8 mouse cellular contexts compared by ENCODE assay signal in genomic region chr9:80164611-80165474, GRCm38 (mm10). TPM values are rescaled to one million over a fixed set of nuclear protein-coding genes. Genes with fewer than 3 reads are reported as not detected.
DNase-seq lines count a peak whose midpoint lies in the region; ATAC-seq and TF ChIP-seq lines count a peak whose summit lies in the region.

TSS of gene Myo6 (plus strand) at chr9:80165031.

- peak within 1 kb of the TSS; percentile 85 for H3K4me2 ChIP-seq in CH12.LX (ENCODE audit: insufficient read depth, low read depth, poor library complexity, severe bottlenecking)
- peak within 1 kb of the TSS; percentile 82 for H3K4me2 ChIP-seq in forebrain, embryonic 11.5 days (ENCODE audit: low read depth, low read length, severe bottlenecking)
- H3K4me2 ChIP-seq in heart, embryonic 15.5 days, result peak within 1 kb of the TSS; percentile 85
- H3K4me2 ChIP-seq in liver, embryonic 13.5 days, result peak within 1 kb of the TSS; percentile 96
- H3K4me2 ChIP-seq in stomach, embryonic 14.5 days (replicated peaks; ENCODE audit: low read depth, low read length), result peak within 1 kb of the TSS; percentile 75

- no peaks in the 10 kb centered on the region for H3K79me2 ChIP-seq in CH12.LX (replicated peaks; ENCODE audit: control insufficient read depth, extremely low read depth, insufficient read depth, poor library complexity, severe bottlenecking)

- H3K27me3 ChIP-seq in CH12.LX (replicated peaks), result peaks cover 7% of the 10 kb centered on the region
- H3K27me3 ChIP-seq in forebrain, embryonic 11.5 days (ENCODE audit: control insufficient read depth, insufficient read depth, low read length), result peaks cover 2% of the 10 kb centered on the region; the same call in 1 of the 2 replicates
- no peaks in the 10 kb centered on the region for H3K27me3 ChIP-seq in heart, embryonic 15.5 days
- H3K27me3 ChIP-seq in liver, embryonic 13.5 days, result peaks cover 14% of the 10 kb centered on the region
- no peaks in the 10 kb centered on the region for H3K27me3 ChIP-seq in stomach, embryonic 14.5 days (ENCODE audit: control insufficient read depth, insufficient read depth, low read length)

- H3K27ac ChIP-seq in CH12.LX (ENCODE audit: insufficient read depth, low read depth), result no peak within 1 kb of the TSS
- no peak within 1 kb of the TSS for H3K27ac ChIP-seq in forebrain, embryonic 11.5 days (ENCODE audit: low read depth, low read length)
- peak within 1 kb of the TSS; percentile 92 for H3K27ac ChIP-seq in heart, embryonic 15.5 days
- H3K27ac ChIP-seq in liver, embryonic 13.5 days, result peak within 1 kb of the TSS; percentile 66
- peak within 1 kb of the TSS; percentile 86 for H3K27ac ChIP-seq in stomach, embryonic 14.5 days (ENCODE audit: low read length)

- no peak for TF ChIP-seq CTCF in CH12.LX (conservative IDR thresholded peaks at IDR 0.05 in 1 of 2, IDR thresholded peaks at IDR 0.05 in 1 of 2; ENCODE audit: low read depth in 2 of 2, low read length in 2 of 2)

- peak; percentile 68 for DNase-seq in CH12.LX (ENCODE audit: extremely low read depth)
- DNase-seq in c-Kit-positive CD71-positive TER-119-negative erythroid progenitor cells, embryonic 14.5 days (ENCODE audit: low read depth), result peak; percentile 61
- DNase-seq in forebrain, embryonic 11.5 days (ENCODE audit: low spot score), result peak; percentile 98
- peak; percentile 96 to 97 for DNase-seq in kidney, postnatal 25 days
- peak; percentile 77 for DNase-seq in liver, embryonic 13.5 days
- DNase-seq in natural killer cell, adult 2 months (ENCODE audit: low spot score in 2 of 2), result peak; percentile 82 to 86

- no peaks in the 10 kb centered on the region for H3K36me3 ChIP-seq in CH12.LX (replicated peaks in 1 of 2; ENCODE audit: control insufficient read depth in 1 of 2, insufficient read depth in 1 of 2, low read length in 1 of 2)
- H3K36me3 ChIP-seq in forebrain, embryonic 11.5 days (ENCODE audit: control insufficient read depth, insufficient read depth, low read length), result no peaks in the 10 kb centered on the region
- no peaks in the 10 kb centered on the region for H3K36me3 ChIP-seq in heart, embryonic 15.5 days
- H3K36me3 ChIP-seq in liver, embryonic 13.5 days, result no peaks in the 10 kb centered on the region
- no peaks in the 10 kb centered on the region for H3K36me3 ChIP-seq in stomach, embryonic 14.5 days (ENCODE audit: control insufficient read depth, insufficient read depth, low read length)

- TF ChIP-seq RAD21 in CH12.LX (IDR thresholded peaks at IDR 0.05; ENCODE audit: low read depth, low read length), result no peak

- TF ChIP-seq EP300 in CH12.LX (IDR thresholded peaks at IDR 0.05; ENCODE audit: low read length), result no peak

- peak within 1 kb of the TSS; percentile 55 to 91 (median 66) for H3K4me3 ChIP-seq in CH12.LX (replicated peaks in 1 of 3; ENCODE audit: low read depth in 2 of 3, low read length in 2 of 3, poor library complexity in 1 of 3)
- H3K4me3 ChIP-seq in forebrain, embryonic 11.5 days (ENCODE audit: low read depth, low read length), result peak within 1 kb of the TSS; percentile 66
- peak within 1 kb of the TSS; percentile 72 for H3K4me3 ChIP-seq in heart, embryonic 15.5 days
- H3K4me3 ChIP-seq in liver, embryonic 13.5 days (replicated peaks), result peak within 1 kb of the TSS; percentile 79
- H3K4me3 ChIP-seq in stomach, embryonic 14.5 days (ENCODE audit: low read depth, low read length), result peak within 1 kb of the TSS; percentile 89

- peak; percentile 97 for ATAC-seq in forebrain, embryonic 11.5 days (replicated peaks; ENCODE audit: low FRiP score)
- peak; percentile 99 for ATAC-seq in heart, embryonic 15.5 days (replicated peaks; ENCODE audit: insufficient number of reproducible peaks, insufficient read depth, low FRiP score, low read depth)
- peak; percentile 99 for ATAC-seq in liver, embryonic 13.5 days (ENCODE audit: low read depth)
- ATAC-seq in stomach, embryonic 14.5 days (ENCODE audit: insufficient number of reproducible peaks, insufficient read depth, low FRiP score, low read depth), result peak; percentile 98

- H3K9ac ChIP-seq in CH12.LX (ENCODE audit: insufficient read depth, low read depth), result peak within 1 kb of the TSS; percentile 16; the same call in 1 of the 2 replicates
- H3K9ac ChIP-seq in forebrain, embryonic 11.5 days (ENCODE audit: low read length), result peak within 1 kb of the TSS; percentile 72
- peak within 1 kb of the TSS; percentile 81 for H3K9ac ChIP-seq in heart, embryonic 15.5 days
- peak within 1 kb of the TSS; percentile 84 for H3K9ac ChIP-seq in liver, embryonic 13.5 days
- H3K9ac ChIP-seq in stomach, embryonic 14.5 days (replicated peaks; ENCODE audit: low read depth, low read length), result peak within 1 kb of the TSS; percentile 92

- peaks cover 4% of the 10 kb centered on the region for H3K9me3 ChIP-seq in CH12.LX (replicated peaks; ENCODE audit: low read length)
- H3K9me3 ChIP-seq in forebrain, embryonic 11.5 days (ENCODE audit: control insufficient read depth, low read length), result no peaks in the 10 kb centered on the region
- no peaks in the 10 kb centered on the region for H3K9me3 ChIP-seq in heart, embryonic 15.5 days (replicated peaks)
- no peaks in the 10 kb centered on the region for H3K9me3 ChIP-seq in liver, embryonic 13.5 days (replicated peaks)
- no peaks in the 10 kb centered on the region for H3K9me3 ChIP-seq in stomach, embryonic 14.5 days (ENCODE audit: control insufficient read depth, low read depth, low read length)

- TF ChIP-seq POLR2A in CH12.LX (IDR thresholded peaks at IDR 0.05; ENCODE audit: low read depth, low read length), result 0 out of 2 replicates have a peak, but pooled peaks have one; percentile 23

- in situ Hi-C loops in CH12.LX (cut with MboI; ENCODE audit: low pct_ligation_motif_present, low pct_unique_long_range_greater_than_20kb, low sequenced_read_pairs), result no loop called here

- dilution Hi-C loops in CH12.LX (cut with MboI; ENCODE audit: extremely low pct_ligation_motif_present, extremely low pct_unique_long_range_greater_than_20kb, low sequenced_read_pairs), result no loop called here

- peaks cover 3 to 14% of the 10 kb centered on the region in 2 experiments; a peak in 2 of 4 replicates for H3K4me1 ChIP-seq in CH12.LX (ENCODE audit: control insufficient read depth in 1 of 2, insufficient read depth in 2 of 2)
- peaks cover 4% of the 10 kb centered on the region; the same call in 1 of the 2 replicates for H3K4me1 ChIP-seq in forebrain, embryonic 11.5 days (replicated peaks; ENCODE audit: control insufficient read depth, insufficient read depth, low read length)
- peaks cover 10% of the 10 kb centered on the region; the same call in 1 of the 2 replicates for H3K4me1 ChIP-seq in heart, embryonic 15.5 days (replicated peaks)
- H3K4me1 ChIP-seq in liver, embryonic 13.5 days (replicated peaks), result peaks cover 14% of the 10 kb centered on the region
- peaks cover 7% of the 10 kb centered on the region; the same call in 1 of the 2 replicates for H3K4me1 ChIP-seq in stomach, embryonic 14.5 days (ENCODE audit: control insufficient read depth, insufficient read depth, low read length)

- WGBS in forebrain, embryonic 11.5 days, result under 1% methylated on average over 69 of the region's 69 CpGs
- under 1% methylated on average over 69 of the region's 69 CpGs for WGBS in heart, embryonic 15.5 days
- WGBS in liver, embryonic 13.5 days (ENCODE audit: insufficient replicate concordance), result under 1% methylated on average over 69 of the region's 69 CpGs
- under 1% methylated on average over 68 of the region's 69 CpGs for WGBS in stomach, embryonic 14.5 days

TF ChIP-seq in CH12.LX, 34 proteins besides CTCF, POLR2A, EP300 and RAD21 (continues in another document):
- no peak for TF ChIP-seq CHD2 (IDR thresholded peaks at IDR 0.05; ENCODE audit: low read length)
- TF ChIP-seq NRF1 (IDR thresholded peaks at IDR 0.05; ENCODE audit: low read depth, low read length), result peak; percentile 65
- TF ChIP-seq BHLHE40 (IDR thresholded peaks at IDR 0.05; ENCODE audit: low read depth, low read length), result no peak
- TF ChIP-seq POLR2AphosphoS2 (IDR thresholded peaks at IDR 0.05; ENCODE audit: low read depth, low read length), result no peak
- no peak for TF ChIP-seq JUND (conservative IDR thresholded peaks at IDR 0.05; ENCODE audit: low read depth, low read length)
- TF ChIP-seq SMC3 (IDR thresholded peaks at IDR 0.05; ENCODE audit: low read depth, low read length), result no peak
- no peak for TF ChIP-seq KAT2A (IDR thresholded peaks at IDR 0.05; ENCODE audit: insufficient replicate concordance, low read length)
- TF ChIP-seq ZNF384 (IDR thresholded peaks at IDR 0.05; ENCODE audit: low read depth, low read length), result no peak
- TF ChIP-seq GABPA (IDR thresholded peaks at IDR 0.05; ENCODE audit: insufficient replicate concordance, low read depth, low read length), result no peak
- no peak; the same call in 1 of the 2 replicates for TF ChIP-seq SIN3A (IDR thresholded peaks at IDR 0.05; ENCODE audit: low read length)
- TF ChIP-seq UBTF (IDR thresholded peaks at IDR 0.05; ENCODE audit: low read depth, low read length), result 0 out of 2 replicates have a peak, but pooled peaks have one; percentile 30
- no peak for TF ChIP-seq ZMIZ1 (IDR thresholded peaks at IDR 0.05; ENCODE audit: low read depth, low read length)
- no peak for TF ChIP-seq ETS1 (conservative IDR thresholded peaks at IDR 0.05; ENCODE audit: low read depth, low read length)
- TF ChIP-seq PAX5 (IDR thresholded peaks at IDR 0.05; ENCODE audit: low read length), result no peak
- no peak for TF ChIP-seq NELFE (IDR thresholded peaks at IDR 0.05; ENCODE audit: low read depth, low read length)
- TF ChIP-seq JUN (IDR thresholded peaks at IDR 0.05; ENCODE audit: insufficient read depth, low read depth, low read length), result no peak
- TF ChIP-seq TCF12 (IDR thresholded peaks at IDR 0.05; ENCODE audit: low read depth, low read length), result 0 out of 2 replicates have a peak, but pooled peaks have one; percentile 40
- TF ChIP-seq ZKSCAN1 (IDR thresholded peaks at IDR 0.05; ENCODE audit: borderline replicate concordance, low read depth, low read length), result no peak
- no peak for TF ChIP-seq E2F4 (IDR thresholded peaks at IDR 0.05; ENCODE audit: insufficient replicate concordance, low read depth, low read length)
- no peak for TF ChIP-seq MYC (IDR thresholded peaks at IDR 0.05; ENCODE audit: low read depth, low read length)
- TF ChIP-seq ELF1 (IDR thresholded peaks at IDR 0.05; ENCODE audit: low read depth, low read length), result 0 out of 2 replicates have a peak, but pooled peaks have one; percentile 9
- TF ChIP-seq USF1 (IDR thresholded peaks at IDR 0.05; ENCODE audit: low read depth, low read length), result no peak

RNA-seq across cellular contexts. Expression of gene Myo6, which starts in this region (rescaled TPM):
- total RNA-seq in CH12.LX (2012; rRNA removed) (3.4 and 6.0 TPM in 2 replicates), CH12.LX (2014; rRNA removed) (10.3 and 11.0 TPM in 2 replicates)
- polyA plus RNA-seq in CH12.LX (2012; ENCODE audit: insufficient read length, low read depth), result 39.5 and 48.7 TPM in 2 replicates
- polyA plus RNA-seq in forebrain, embryonic 11.5 days (2014; fragmentation: Nextera tagmentation; extraction: Ambion mirVana), result 11.0 and 11.4 TPM in 2 replicates
- polyA plus RNA-seq in heart, embryonic 15.5 days (2015; fragmentation: Nextera tagmentation; extraction: Ambion mirVana), result 9.6 and 10.2 TPM in 2 replicates
- polyA plus RNA-seq in liver, embryonic 13.5 days (2015; fragmentation: Nextera tagmentation; extraction: Ambion mirVana), result 2.7 and 3.5 TPM in 2 replicates
- 50.6 and 54.9 TPM in 2 replicates for polyA plus RNA-seq in stomach, embryonic 14.5 days (2014; fragmentation: Nextera tagmentation; extraction: Ambion mirVana)

Comparison
In these comparisons a context has a peak if more than half of its experiments do, and no peak if none do; other contexts are left out.
1. H3K27ac ChIP-seq: peak in heart, embryonic 15.5 days (single experiment), liver, embryonic 13.5 days (single experiment) and stomach, embryonic 14.5 days (single experiment); none in CH12.LX (single experiment) and forebrain, embryonic 11.5 days (single experiment).
2. H3K9ac ChIP-seq: peak in every context shown above with its lines; median percentile 92 in stomach, embryonic 14.5 days; 84 in liver, embryonic 13.5 days; 81 in heart, embryonic 15.5 days; 72 in forebrain, embryonic 11.5 days; 16 in CH12.LX.
3. Peak in every context shown above with its lines, with median percentiles within 50 percentile points of each other: DNase-seq, H3K4me2 ChIP-seq, H3K4me3 ChIP-seq and ATAC-seq.